Mouse (Mus musculus) 3134 (cell line): ENCODE data around the gene Scn1a.

ENCODE experiments used
- DNase-seq: peaks from one replicate; pipeline ENCODE4 v3.0.0-alpha.2; 2011; ENCODE audit warnings: low spot score; ENCODE audit not compliant: insufficient read length; ENCODE audit errors: extremely low read depth

The Scn1a gene

GRCm38 (mm10) chr2:66440711-66441110 is at the start of gene Scn1a:
Gene Scn1a, minus strand, starts transcription at chr2:66440840.
- no peak for DNase-seq

DNA sequence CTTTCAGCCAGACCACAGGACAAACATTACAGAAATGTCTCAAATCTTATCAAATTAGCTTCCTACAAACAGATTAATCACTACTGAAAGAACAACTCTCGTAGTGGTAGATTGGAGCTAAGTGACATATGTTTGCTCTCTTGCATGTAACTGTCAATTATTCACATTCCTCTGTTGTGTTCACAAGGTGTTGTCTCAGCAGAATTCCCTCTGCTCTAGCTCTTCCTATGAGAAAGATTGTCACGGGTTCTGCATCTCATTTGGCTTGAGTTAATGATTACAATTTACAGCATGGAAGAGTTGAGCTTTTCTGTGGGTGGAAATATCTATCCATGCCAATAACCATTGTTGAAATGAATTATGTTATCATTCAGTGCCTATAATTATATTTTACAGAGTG is 37.8 kb upstream of the Scn1a start:
- no peak for DNase-seq

DNA sequence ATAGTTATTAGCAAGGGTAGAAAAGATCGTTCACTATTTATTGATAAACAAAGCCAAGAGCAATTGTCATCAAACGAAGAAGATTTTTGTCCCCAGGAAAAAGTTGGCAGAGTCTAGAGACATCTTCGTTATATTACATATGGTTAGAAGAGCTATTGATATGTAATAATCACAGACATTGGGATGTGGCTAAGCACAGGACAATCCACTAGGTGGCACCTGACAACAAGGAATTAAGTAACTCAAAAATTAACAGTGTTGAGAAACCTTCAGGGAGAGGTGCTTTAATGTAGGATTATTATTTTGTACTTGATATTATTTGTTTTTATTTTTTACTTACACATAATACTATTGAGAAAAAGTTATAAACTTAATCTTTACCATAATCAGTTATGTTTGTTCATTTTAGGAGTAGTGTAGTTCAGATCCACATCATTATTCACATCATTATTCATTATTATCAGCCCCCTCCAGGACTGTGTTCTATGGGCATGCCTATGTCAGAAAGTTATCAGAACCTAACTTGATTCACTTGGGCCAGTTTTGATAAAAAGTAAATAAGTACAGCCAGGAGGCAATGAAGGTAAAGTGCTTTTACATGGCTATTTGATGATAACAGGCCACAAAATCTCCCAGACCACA is 32.7 kb upstream of the Scn1a start:
- no peak for DNase-seq

- no peak for DNase-seq
These were observed 24.8 kb upstream of the Scn1a start for GRCm38 (mm10) chr2:66465484-66465883.

DNA sequence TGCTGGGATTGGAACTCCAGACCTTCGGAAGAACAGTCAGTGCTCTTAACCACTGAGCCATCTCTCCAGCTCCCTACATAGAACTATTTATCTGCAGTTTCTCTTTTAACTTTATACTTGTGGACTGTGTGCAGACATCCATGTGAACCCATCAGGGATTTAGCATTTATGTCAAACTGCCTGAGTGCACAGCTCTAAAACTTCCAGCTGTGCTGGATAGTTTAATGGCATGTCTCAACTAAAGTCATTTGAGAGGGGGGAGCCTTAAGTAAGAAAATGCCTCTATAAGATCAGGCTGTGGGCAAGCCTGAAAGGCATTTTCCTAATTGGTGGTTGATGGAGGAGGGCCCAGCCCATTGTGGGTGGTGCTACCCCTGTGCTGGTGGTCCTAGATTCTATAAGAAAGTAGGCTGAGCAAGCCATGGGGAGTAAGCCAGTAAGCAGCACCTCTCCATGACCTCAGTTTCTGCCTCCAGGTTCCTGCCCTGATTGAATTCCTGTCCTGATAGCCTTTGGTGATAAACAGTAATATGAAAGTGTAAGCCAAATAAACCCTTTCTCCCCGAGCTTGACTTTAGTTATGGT is 24.3 kb upstream of the Scn1a start:
- DNase-seq, result no peak

GRCm38 (mm10) chr2:66463916-66464315 is 23.3 kb upstream of the Scn1a start:
- DNase-seq, result no peak

- no peak for DNase-seq
These were observed 21.8 kb upstream of the Scn1a start for GRCm38 (mm10) chr2:66462458-66462857.

GRCm38 (mm10) chr2:66439764-66440471 is 722 bp downstream of the Scn1a start:
- DNase-seq, result no peak

- DNase-seq, result no peak
These were observed 4.4 kb downstream of the Scn1a start for GRCm38 (mm10) chr2:66436286-66436685.

DNA sequence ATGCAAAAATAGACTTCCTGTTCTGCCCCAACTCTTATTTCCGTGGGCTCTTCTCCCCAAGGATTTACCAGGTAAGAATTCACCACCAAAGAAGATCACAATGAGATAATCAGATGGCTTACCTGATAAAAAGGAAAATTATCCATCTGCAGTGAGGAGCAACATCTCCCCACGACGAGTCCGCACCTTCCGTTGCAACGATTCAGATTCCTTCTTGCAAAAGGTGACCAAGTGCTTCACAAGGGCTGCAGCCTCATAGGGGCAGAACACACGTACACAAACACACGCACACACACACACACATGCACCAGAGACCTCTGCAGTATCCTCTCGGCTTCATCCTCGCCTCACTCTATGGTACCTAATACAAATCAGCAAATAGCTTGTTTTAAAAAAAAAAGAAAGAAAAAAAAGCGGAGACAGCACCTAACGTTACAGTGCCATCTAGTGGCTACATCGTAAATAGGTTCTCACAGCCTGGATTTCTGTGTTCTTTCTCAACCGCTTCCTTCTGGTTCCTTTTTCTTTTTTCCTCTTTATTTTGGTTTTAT is 30.8 kb downstream of the Scn1a start:
- DNase-seq, result peak; percentile 38

- DNase-seq, result no peak
These were observed 31.5 kb downstream of the Scn1a start for GRCm38 (mm10) chr2:66408899-66409739.

- DNase-seq, result no peak
These were observed 32.2 kb downstream of the Scn1a start for GRCm38 (mm10) chr2:66408456-66408855.

DNA sequence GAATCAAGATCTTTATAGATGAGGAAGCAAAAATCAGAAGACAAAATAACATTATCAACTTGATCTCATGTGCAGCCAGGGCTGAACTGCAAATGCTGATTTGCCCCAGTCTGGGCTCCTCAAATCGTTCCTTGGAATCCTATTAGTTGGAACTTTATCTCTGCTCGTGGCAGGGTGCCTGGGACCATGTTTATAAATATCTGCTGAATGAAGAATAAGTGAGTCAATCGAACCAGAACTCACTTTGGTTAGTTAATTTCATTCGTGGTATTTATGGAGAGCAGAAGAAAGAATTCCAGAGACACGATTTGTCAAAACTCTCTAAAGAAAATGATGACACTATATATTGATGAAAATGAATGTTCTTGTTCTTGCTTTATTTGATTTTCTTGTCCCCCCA is 48.1 kb downstream of the Scn1a start:
- DNase-seq, result no peak

DNA sequence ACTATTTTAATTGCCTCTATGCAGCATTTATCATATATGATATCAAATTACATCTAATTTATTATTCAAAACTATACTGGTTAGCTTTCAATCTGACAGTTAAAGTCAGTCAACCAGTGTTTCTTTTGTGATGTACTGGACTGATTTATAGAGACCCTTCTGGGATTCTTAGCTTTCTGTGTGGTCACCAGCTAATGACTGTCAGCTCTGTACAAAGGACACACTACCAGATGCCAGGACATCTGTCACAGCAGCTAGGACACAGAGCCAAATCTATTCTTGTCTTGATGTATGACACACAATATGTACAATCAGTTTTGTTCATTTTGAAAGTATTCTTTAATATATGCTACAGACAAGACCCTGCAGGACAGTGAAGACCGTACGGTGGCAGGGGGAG is 72.7 kb downstream of the Scn1a start:
- DNase-seq, result no peak

- no peak for DNase-seq
These were observed 90.0 kb downstream of the Scn1a start for GRCm38 (mm10) chr2:66350590-66350989.

GRCm38 (mm10) chr2:66346622-66347021 is 94.0 kb downstream of the Scn1a start:
- DNase-seq, result no peak

DNA sequence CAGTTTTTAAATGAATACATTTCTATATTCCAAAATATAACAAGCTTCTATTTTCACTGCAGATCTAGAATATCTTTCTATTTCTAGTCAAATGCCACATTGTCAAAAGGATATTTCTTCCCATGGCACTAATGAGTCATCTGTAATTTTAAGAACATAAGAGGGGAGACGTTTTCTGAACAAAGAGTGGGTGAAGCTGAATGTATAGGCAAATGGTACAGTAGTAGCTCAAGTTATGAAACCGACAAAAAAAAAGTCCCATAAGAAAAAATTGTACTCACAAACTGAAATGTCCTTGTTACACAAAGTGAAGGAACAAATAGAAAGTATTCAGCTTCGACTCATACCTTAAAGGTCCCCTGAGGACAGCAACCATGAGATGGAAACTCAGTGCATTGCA is 94.5 kb downstream of the Scn1a start:
- DNase-seq, result no peak

DNA sequence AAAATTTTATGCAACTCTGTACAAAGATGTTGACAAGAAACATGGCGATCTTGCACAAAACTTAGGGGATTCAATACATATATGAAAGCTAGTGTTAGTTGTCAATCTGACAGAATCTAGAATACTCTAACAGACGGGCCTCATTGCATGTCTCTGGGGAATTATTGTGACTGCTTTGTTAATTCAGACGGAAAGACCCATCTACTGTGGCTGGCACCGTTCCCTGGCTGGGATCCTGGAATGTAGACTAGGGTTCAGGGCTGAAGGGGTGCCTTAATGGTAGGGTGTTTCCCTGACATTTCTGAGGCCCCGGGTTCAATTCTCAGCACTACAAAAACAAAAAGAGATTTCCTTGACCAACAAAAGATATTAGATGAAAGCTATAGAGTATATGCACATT is 103.2 kb downstream of the Scn1a start:
- no peak for DNase-seq

- DNase-seq, result no peak
These were observed 104.2 kb downstream of the Scn1a start for GRCm38 (mm10) chr2:66336396-66336795.

- DNase-seq, result no peak
These were observed 168.1 kb downstream of the Scn1a start for GRCm38 (mm10) chr2:66272551-66272950.
